Mouse (Mus musculus) thymus, postnatal 25 days (tissue): ENCODE results near the gene Arrdc3.
A peak's percentile ranks its signal among the peaks of the same experiment; 100 is the strongest.
"Not testable (repeated sequence)": the region's sequence is repeated elsewhere in the genome, so short reads cannot be mapped to it uniquely, and the experiment has no call there.

Experiments
- DNase-seq: peaks from one replicate; pipeline ENCODE4 v3.0.0; 2022

The Arrdc3 gene

GRCm38 (mm10) chr13:80883190-80883589 is at the start of gene Arrdc3:
Gene Arrdc3 (plus strand): TSS chr13:80883384.
- peak; percentile 96 for DNase-seq

GRCm38 (mm10) chr13:80862215-80862614 is 21.0 kb upstream of the Arrdc3 start:
- DNase-seq: peak; percentile 59

GRCm38 (mm10) chr13:80864195-80864594 is 19.0 kb upstream of the Arrdc3 start:
- no peak for DNase-seq

GRCm38 (mm10) chr13:80875126-80875525 is 8.1 kb upstream of the Arrdc3 start:
- DNase-seq: no peak

GRCm38 (mm10) chr13:80880756-80881155 is 2.4 kb upstream of the Arrdc3 start:
- no peak for DNase-seq

GRCm38 (mm10) chr13:80881722-80882500 is 1.3 kb upstream of the Arrdc3 start:
- DNase-seq: peak; percentile 60

GRCm38 (mm10) chr13:80882716-80883135 is 458 bp upstream of the Arrdc3 start:
- DNase-seq: no peak

GRCm38 (mm10) chr13:80883649-80884376 is 629 bp downstream of the Arrdc3 start:
- DNase-seq: peak; percentile 11

GRCm38 (mm10) chr13:80884377-80884983 is 1.3 kb downstream of the Arrdc3 start:
- peak; percentile 43 for DNase-seq

GRCm38 (mm10) chr13:80885103-80885833 is 2.1 kb downstream of the Arrdc3 start:
- peak; percentile 90 for DNase-seq

- peak; percentile 93 for DNase-seq
Measured at GRCm38 (mm10) chr13:80885834-80886663, 2.9 kb downstream of the Arrdc3 start.

GRCm38 (mm10) chr13:80886664-80887210 is 3.6 kb downstream of the Arrdc3 start:
- no peak for DNase-seq

- no peak for DNase-seq
Measured at GRCm38 (mm10) chr13:80887842-80888241, 4.7 kb downstream of the Arrdc3 start.

- not testable (repeated sequence) for DNase-seq
Measured at GRCm38 (mm10) chr13:80894928-80895327, 11.7 kb downstream of the Arrdc3 start.

- no peak for DNase-seq
Measured at GRCm38 (mm10) chr13:80897411-80897810, 14.2 kb downstream of the Arrdc3 start.

GRCm38 (mm10) chr13:80898095-80898494 is 14.9 kb downstream of the Arrdc3 start:
- DNase-seq: no peak

- no peak for DNase-seq
Measured at GRCm38 (mm10) chr13:80899435-80900029, 16.3 kb downstream of the Arrdc3 start.

- no peak for DNase-seq
Measured at GRCm38 (mm10) chr13:80901432-80901831, 18.2 kb downstream of the Arrdc3 start.

- DNase-seq: no peak
Measured at GRCm38 (mm10) chr13:80902796-80903195, 19.6 kb downstream of the Arrdc3 start.

- DNase-seq: no peak
Measured at GRCm38 (mm10) chr13:80913361-80913760, 30.2 kb downstream of the Arrdc3 start.

- DNase-seq: no peak
Measured at GRCm38 (mm10) chr13:80920939-80921338, 37.8 kb downstream of the Arrdc3 start.
